In genomic region chr15:29255152-29255551, GRCm38 (mm10) we compare ENCODE assay signal across 20 mouse cellular contexts.
DNase-seq lines count a peak whose midpoint lies in the region; ATAC-seq lines count a peak whose summit lies in the region.
"Had no signal": no experiment of that assay in that cellular context is flagged by ENCODE, and none has a peak within 500 bp of the region (broad histone marks: within the 10 kb centered on the region; RNA-seq: fewer than 3 reads in every experiment).

No protein-coding gene starts in this region.

- no peaks in the 10 kb centered on the region for H3K4me1 ChIP-seq in heart, embryonic 12.5 days (replicated peaks)
- H3K4me1 ChIP-seq in embryonic facial prominence, embryonic 10.5 days: no peaks in the 10 kb centered on the region
- H3K4me1 ChIP-seq: forebrain, embryonic 15.5 days; limb, embryonic 13.5 days; liver, embryonic 15.5 days; neural tube, embryonic 15.5 days had no signal

- no peak overlapping the region for H3K4me3 ChIP-seq in heart, embryonic 12.5 days
- H3K4me3 ChIP-seq in embryonic facial prominence, embryonic 10.5 days: no peak overlapping the region
- H3K4me3 ChIP-seq: forebrain, embryonic 15.5 days; limb, embryonic 13.5 days; liver, embryonic 15.5 days; neural tube, embryonic 15.5 days had no signal

- no peak overlapping the region for H3K4me2 ChIP-seq in heart, embryonic 12.5 days
- H3K4me2 ChIP-seq: forebrain, embryonic 15.5 days; limb, embryonic 13.5 days; liver, embryonic 15.5 days; midbrain, embryonic 11.5 days; neural tube, embryonic 15.5 days had no signal

- 25% methylated on average over 3 of the region's 3 CpGs for WGBS in heart, embryonic 12.5 days
- WGBS in embryonic facial prominence, embryonic 10.5 days: 83% methylated on average over 3 of the region's 3 CpGs

- no peak overlapping the region for H3K9ac ChIP-seq in heart, embryonic 12.5 days
- H3K9ac ChIP-seq: forebrain, embryonic 15.5 days; limb, embryonic 13.5 days; liver, embryonic 15.5 days; neural tube, embryonic 15.5 days had no signal

- no peaks in the 10 kb centered on the region for H3K9me3 ChIP-seq in heart, embryonic 12.5 days (replicated peaks)
- no peaks in the 10 kb centered on the region for H3K9me3 ChIP-seq in embryonic facial prominence, embryonic 10.5 days
- H3K9me3 ChIP-seq: forebrain, embryonic 15.5 days; G1E; limb, embryonic 13.5 days; liver, embryonic 15.5 days; neural tube, embryonic 15.5 days had no signal

- no peak for ATAC-seq in heart, embryonic 12.5 days (ENCODE audit: insufficient number of reproducible peaks, low FRiP score)
- ATAC-seq: forebrain, embryonic 15.5 days had no signal

- no peak overlapping the region for H3K27ac ChIP-seq in heart, embryonic 12.5 days (ENCODE audit: poor library complexity, severe bottlenecking)
- H3K27ac ChIP-seq in embryonic facial prominence, embryonic 10.5 days (replicated peaks): no peak overlapping the region
- H3K27ac ChIP-seq: forebrain, embryonic 15.5 days; limb, embryonic 13.5 days; liver, embryonic 15.5 days; neural tube, embryonic 15.5 days; stomach, postnatal 0 days had no signal

- peak; percentile 5 to 13 for DNase-seq in heart, adult 18-20 months
- DNase-seq in right cerebral cortex, adult 18-20 months: peak; percentile 35
- no peak for DNase-seq in right cerebral cortex, postnatal 4 days
- DNase-seq in cerebellum, postnatal 10 days: peak; percentile 38 to 51
- no peak for DNase-seq in embryonic facial prominence, embryonic 10.5 days (ENCODE audit: low spot score)
- no peak for DNase-seq in urinary bladder, postnatal 4 days (ENCODE audit: low spot score in 2 of 2)
- DNase-seq: adrenal gland, postnatal 14 days; gastrocnemius, postnatal 14 days; kidney, adult 8-10 months; kidney, postnatal 4 days; lung, postnatal 36 days; thymus, postnatal 36 days had no signal

- no peaks in the 10 kb centered on the region for H3K27me3 ChIP-seq in heart, embryonic 12.5 days (replicated peaks)
- H3K27me3 ChIP-seq in embryonic facial prominence, embryonic 10.5 days (replicated peaks; ENCODE audit: low read depth, poor library complexity, severe bottlenecking): no peaks in the 10 kb centered on the region
- H3K27me3 ChIP-seq: forebrain, embryonic 15.5 days; limb, embryonic 13.5 days; liver, embryonic 15.5 days; neural tube, embryonic 15.5 days had no signal

- H3K36me3 ChIP-seq in heart, embryonic 12.5 days: no peaks in the 10 kb centered on the region
- no peaks in the 10 kb centered on the region for H3K36me3 ChIP-seq in embryonic facial prominence, embryonic 10.5 days (replicated peaks)
- H3K36me3 ChIP-seq: forebrain, embryonic 15.5 days; G1E; limb, embryonic 13.5 days; liver, embryonic 15.5 days; neural tube, embryonic 15.5 days had no signal

Comparison
In these comparisons a context has a peak if more than half of its experiments do, and no peak if none do; other contexts are left out.
1. DNase-seq: peak in heart, adult 18-20 months (2 of 2), right cerebral cortex, adult 18-20 months (single experiment) and cerebellum, postnatal 10 days (2 of 2); none in right cerebral cortex, postnatal 4 days (single experiment), embryonic facial prominence, embryonic 10.5 days (single experiment) and urinary bladder, postnatal 4 days (0 of 2).